Mouse (Mus musculus) neural tube, embryonic 10.5 days (tissue): ENCODE data around the gene Cyb561.
A peak's percentile ranks its signal among the peaks of the same experiment; 100 is the strongest.

Experiments
- DNase-seq: peaks from one replicate; pipeline ENCODE4 v3.0.0-alpha.2; 2017; ENCODE audit warnings: low spot score; ENCODE audit errors: extremely low spot score

Gene Cyb561

GRCm38 (mm10) chr11:105922769-105923663, 30.1 kb downstream of the Cyb561 start:
- no peak for DNase-seq

GRCm38 (mm10) chr11:105921275-105921674, 31.9 kb downstream of the Cyb561 start:
- DNase-seq: no peak

GRCm38 (mm10) chr11:105920836-105921235, 32.3 kb downstream of the Cyb561 start:
- DNase-seq: no peak

- DNase-seq: no peak
Measured at GRCm38 (mm10) chr11:105920098-105920785, 32.9 kb downstream of the Cyb561 start.

- no peak for DNase-seq
Measured at GRCm38 (mm10) chr11:105913580-105913979, 39.6 kb downstream of the Cyb561 start.

- peak; percentile 54 for DNase-seq
Measured at GRCm38 (mm10) chr11:105911592-105912375, 41.4 kb downstream of the Cyb561 start.

- DNase-seq: no peak
Measured at GRCm38 (mm10) chr11:105911149-105911548, 42.0 kb downstream of the Cyb561 start.

- DNase-seq: no peak
Measured at GRCm38 (mm10) chr11:105909617-105910016, 43.5 kb downstream of the Cyb561 start.

GRCm38 (mm10) chr11:105908926-105909325, 44.2 kb downstream of the Cyb561 start:
- no peak for DNase-seq

- no peak for DNase-seq
Measured at GRCm38 (mm10) chr11:105907381-105907780, 45.8 kb downstream of the Cyb561 start.

GRCm38 (mm10) chr11:105905529-105906213, 47.5 kb downstream of the Cyb561 start:
- DNase-seq: no peak

GRCm38 (mm10) chr11:105902956-105903355, 50.2 kb downstream of the Cyb561 start:
- DNase-seq: no peak

GRCm38 (mm10) chr11:105901501-105901900, 51.6 kb downstream of the Cyb561 start:
- DNase-seq: no peak

GRCm38 (mm10) chr11:105899151-105899550, 54.0 kb downstream of the Cyb561 start:
- no peak for DNase-seq

- no peak for DNase-seq
Measured at GRCm38 (mm10) chr11:105887281-105887680, 65.9 kb downstream of the Cyb561 start.

GRCm38 (mm10) chr11:105885558-105885957, 67.6 kb downstream of the Cyb561 start:
- no peak for DNase-seq
